Mouse (Mus musculus) CH12.LX (cell line): ENCODE results near the gene Timm29. TPM values are rescaled to one million over a fixed set of nuclear protein-coding genes. Genes with fewer than 3 reads are reported as not detected.
"Not testable (repeated sequence)": the region's sequence is repeated elsewhere in the genome, so short reads cannot be mapped to it uniquely, and the experiment has no call there.

Experiments used
- DNase-seq: peaks from one replicate; pipeline ENCODE4 v3.0.0-alpha.2; 2013; ENCODE audit errors: extremely low read depth
- H3K27ac ChIP-seq: 2 replicates; pipeline ENCODE4 v1.5.1; 2012; ENCODE audit warnings: low read depth, mild to moderate bottlenecking, control low read depth, moderate library complexity; ENCODE audit not compliant: insufficient read depth
- H3K27me3 ChIP-seq: replicated peaks from 2 replicates; pipeline ENCODE3; 2012; ENCODE audit warnings: inconsistent platforms
- H3K36me3 ChIP-seq, 2 experiments: replicated peaks in 1 of 2; 2 replicates each; pipeline versions ENCODE3 to v1.6.1; 2012; ENCODE audit warnings: inconsistent platforms in 1 of 2, low read length in 1 of 2, mild to moderate bottlenecking in 1 of 2, mixed read lengths in 1 of 2, moderate library complexity in 1 of 2; ENCODE audit not compliant: control insufficient read depth in 1 of 2, insufficient read depth in 1 of 2
- H3K4me1 ChIP-seq, 2 experiments: 2 replicates each; pipeline ENCODE4 v1.6.1; 2012; ENCODE audit warnings: inconsistent platforms in 1 of 2, moderate library complexity in 1 of 2; ENCODE audit not compliant: insufficient read depth in 2 of 2, control insufficient read depth in 1 of 2
- H3K4me2 ChIP-seq: 2 replicates; pipeline ENCODE4 v1.6.1; 2012; ENCODE audit warnings: low read depth, mild to moderate bottlenecking, control low read depth; ENCODE audit not compliant: poor library complexity, insufficient read depth, severe bottlenecking
- H3K4me3 ChIP-seq, 3 experiments: fragments of 150-350 bp in 1 of 3; sonication (generic) in 1 of 3; replicated peaks in 1 of 3; 2 replicates each; pipeline versions ENCODE3 to v1.5.1; 2011 to 2012; ENCODE audit warnings: low read depth in 2 of 3, low read length in 2 of 3, mild to moderate bottlenecking in 2 of 3, moderate library complexity in 2 of 3, control low read depth in 1 of 3, improper control_type of control experiment in 1 of 3, inconsistent platforms in 1 of 3, mixed read lengths in 1 of 3; ENCODE audit not compliant: poor library complexity in 1 of 3
- H3K79me2 ChIP-seq: replicated peaks from 2 replicates; pipeline ENCODE4 v1.6.1; 2012; ENCODE audit warnings: mild to moderate bottlenecking, moderate library complexity; ENCODE audit not compliant: control insufficient read depth, poor library complexity, insufficient read depth, severe bottlenecking; ENCODE audit errors: extremely low read depth
- H3K9ac ChIP-seq: 2 replicates; pipeline ENCODE4 v1.6.1; 2012; ENCODE audit warnings: low read depth, mild to moderate bottlenecking, control low read depth, moderate library complexity; ENCODE audit not compliant: insufficient read depth
- H3K9me3 ChIP-seq: replicated peaks from 2 replicates; pipeline ENCODE3; 2012; ENCODE audit warnings: low read length, inconsistent platforms, mixed read lengths
- CHD2 ChIP-seq: IDR thresholded peaks from 2 replicates; pipeline ENCODE4 v1.6.1; 2011; ENCODE audit warnings: low read length, improper control_type of control experiment
- EP300 ChIP-seq: IDR thresholded peaks from 2 replicates; pipeline ENCODE4 v1.6.1; 2011; ENCODE audit warnings: low read length, improper control_type of control experiment
- ETS1 ChIP-seq: conservative IDR thresholded peaks from 2 replicates; pipeline ENCODE4 v1.6.1; 2012; ENCODE audit warnings: low read depth, mild to moderate bottlenecking, inconsistent platforms, low read length, improper control_type of control experiment, moderate library complexity
- HCFC1 ChIP-seq: IDR thresholded peaks from 2 replicates; pipeline ENCODE4 v1.6.1; 2012; ENCODE audit warnings: low read depth, mild to moderate bottlenecking, inconsistent platforms, low read length, improper control_type of control experiment
- KAT2A ChIP-seq: IDR thresholded peaks from 2 replicates; pipeline ENCODE4 v1.6.1; 2012; ENCODE audit warnings: low read length, improper control_type of control experiment, inconsistent platforms; ENCODE audit not compliant: insufficient replicate concordance
- MAX ChIP-seq: IDR thresholded peaks from 2 replicates; pipeline ENCODE4 v1.6.1; 2011; ENCODE audit warnings: low read length, improper control_type of control experiment
- PAX5 ChIP-seq: IDR thresholded peaks from 2 replicates; pipeline ENCODE4 v1.6.1; 2012; ENCODE audit warnings: low read length, inconsistent platforms, mixed read lengths
- RAD21 ChIP-seq: IDR thresholded peaks from 2 replicates; pipeline ENCODE4 v1.6.1; 2011; ENCODE audit warnings: low read depth, mild to moderate bottlenecking, low read length, improper control_type of control experiment, moderate library complexity
- TCF12 ChIP-seq: IDR thresholded peaks from 2 replicates; pipeline ENCODE4 v1.6.1; 2014; ENCODE audit warnings: low read depth, mild to moderate bottlenecking, inconsistent platforms, low read length, improper control_type of control experiment
- UBTF ChIP-seq: IDR thresholded peaks from 2 replicates; pipeline ENCODE4 v1.6.1; 2012; ENCODE audit warnings: low read depth, mild to moderate bottlenecking, inconsistent platforms, low read length, improper control_type of control experiment, moderate library complexity
- USF1 ChIP-seq: IDR thresholded peaks from 2 replicates; pipeline ENCODE4 v1.6.1; 2014; ENCODE audit warnings: low read depth, mild to moderate bottlenecking, inconsistent platforms, low read length, improper control_type of control experiment
- USF2 ChIP-seq: conservative IDR thresholded peaks from 2 replicates; pipeline ENCODE4 v1.6.1; 2011; ENCODE audit warnings: low read depth, low read length, improper control_type of control experiment
- dilution Hi-C: fragments of 300-500 bp; cut with MboI; formaldehyde crosslinking; loops from 2 replicates; pipeline ENCODE4 v1.14.3; 2020; ENCODE audit warnings: low sequenced_read_pairs; ENCODE audit not compliant: extremely low pct_unique_long_range_greater_than_20kb, extremely low pct_ligation_motif_present
- in situ Hi-C: fragments of 300-500 bp; cut with MboI; formaldehyde crosslinking; loops from 3 replicates; pipeline ENCODE4 v1.14.3; 2019; ENCODE audit warnings: low sequenced_read_pairs, low pct_ligation_motif_present, low pct_unique_long_range_greater_than_20kb, mixed read lengths
- polyA plus RNA-seq: library from polyadenylated mRNA; unstranded; fragments of >175 nt; gene quantifications from 2 replicates; pipeline ENCODE4 v1.2.1, GENCODE M21; 2012; ENCODE audit warnings: low read depth; ENCODE audit not compliant: insufficient read length
- total RNA-seq, 2 experiments: library from RNA; depleted of rRNA; stranded (reverse); fragments of 300-350 nt in 1 of 2; fragments of >200 nt in 1 of 2; gene quantifications; 2 replicates each; pipeline ENCODE4 v1.2.3; 2012 to 2014

Gene Timm29
- total and polyA plus RNA-seq, 3 experiments, result 12.0 to 34.6 (median 19.5) TPM

DNA sequence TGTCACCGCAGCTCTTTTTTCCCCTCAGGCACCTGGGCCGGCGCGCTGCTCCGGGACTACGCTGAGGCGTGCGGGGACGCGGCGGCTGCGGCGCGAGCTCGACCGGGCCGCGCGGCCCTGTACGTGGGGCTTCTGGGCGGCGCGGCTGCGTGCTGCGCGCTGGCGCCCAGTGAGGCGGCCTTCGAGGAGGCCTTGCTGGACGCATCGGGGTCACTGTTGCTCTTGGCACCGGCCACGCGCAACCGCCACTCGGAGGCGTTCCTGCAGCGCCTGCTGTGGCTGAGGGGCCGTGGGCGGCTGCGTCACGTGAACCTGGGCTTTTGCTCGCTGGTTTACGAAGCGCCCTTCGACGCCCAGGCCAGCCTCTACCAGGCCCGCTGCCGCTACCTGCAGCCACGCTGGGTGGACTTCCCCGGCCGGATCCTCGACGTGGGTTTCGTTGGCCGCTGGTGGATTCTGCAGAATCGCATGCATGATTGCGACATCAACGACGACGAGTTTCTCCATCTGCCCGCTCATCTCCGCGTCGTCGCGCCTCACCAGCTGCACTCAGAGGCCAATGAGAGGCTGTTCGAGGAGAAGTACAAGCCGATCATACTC, 700 bp downstream of the Timm29 start:
- dilution Hi-C loops, result no loop called here
- in situ Hi-C loops, result loop anchor here (5.0 kb wide), 1 partner anchor 46 kb away; the partner anchor contains the start of gene Carm1
- Histone ChIP-seq H3K4me3 (peak overlapping the region; percentile 89 to 99 (median 97)), H3K4me1 (peaks cover 12 to 61% of the 10 kb centered on the region in 2 experiments), H3K9ac (peak overlapping the region; percentile 68), H3K4me2 (peak overlapping the region; percentile 80), H3K9me3 (no peaks in the 10 kb centered on the region), H3K79me2 (peaks cover 18% of the 10 kb centered on the region), H3K36me3 (peaks cover 19 to 51% of the 10 kb centered on the region in 2 experiments), H3K27ac (peak overlapping the region; percentile 39), H3K27me3 (no peaks in the 10 kb centered on the region)
- peak; percentile 78 for TF ChIP-seq UBTF
- TF ChIP-seq KAT2A, result no peak
- DNase-seq, result no peak

DNA sequence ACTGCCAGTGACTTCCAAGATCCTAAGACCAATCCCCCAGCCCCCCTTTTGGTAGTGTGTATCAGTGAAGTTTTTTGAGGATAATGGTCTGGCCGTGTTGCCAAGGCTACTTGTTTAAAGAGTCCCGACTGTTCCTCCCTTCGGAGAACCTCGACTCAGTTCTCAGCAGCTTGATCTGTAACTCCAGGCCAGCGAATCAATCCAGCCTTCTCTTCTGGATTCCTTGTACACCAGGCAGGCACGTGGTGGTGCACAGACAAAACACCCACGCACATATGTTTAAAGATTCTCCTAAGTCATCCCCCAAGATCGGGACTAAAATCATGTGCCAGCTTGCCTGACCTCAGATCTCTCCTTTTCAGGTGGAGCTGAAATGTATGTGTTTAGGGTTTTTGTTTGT, 1.8 kb downstream of the Timm29 start:
- in situ Hi-C loops, result loop anchor here (5.0 kb wide), 1 partner anchor 47 kb away; the partner anchor contains the start of gene Carm1
- Histone ChIP-seq H3K4me1 (peaks cover 12 to 49% of the 10 kb centered on the region in 2 experiments), H3K9ac (peak overlapping the region; percentile 68; the same call in 1 of the 2 replicates), H3K36me3 (peaks cover 9 to 41% of the 10 kb centered on the region in 2 experiments), H3K4me2 (peak overlapping the region; percentile 65; the same call in 1 of the 2 replicates), H3K79me2 (peaks cover 18% of the 10 kb centered on the region)
- H3K27ac ChIP-seq, H3K4me3 ChIP-seq, DNase-seq, H3K27me3 ChIP-seq, H3K9me3 ChIP-seq, dilution Hi-C loops: not testable (repeated sequence)

DNA sequence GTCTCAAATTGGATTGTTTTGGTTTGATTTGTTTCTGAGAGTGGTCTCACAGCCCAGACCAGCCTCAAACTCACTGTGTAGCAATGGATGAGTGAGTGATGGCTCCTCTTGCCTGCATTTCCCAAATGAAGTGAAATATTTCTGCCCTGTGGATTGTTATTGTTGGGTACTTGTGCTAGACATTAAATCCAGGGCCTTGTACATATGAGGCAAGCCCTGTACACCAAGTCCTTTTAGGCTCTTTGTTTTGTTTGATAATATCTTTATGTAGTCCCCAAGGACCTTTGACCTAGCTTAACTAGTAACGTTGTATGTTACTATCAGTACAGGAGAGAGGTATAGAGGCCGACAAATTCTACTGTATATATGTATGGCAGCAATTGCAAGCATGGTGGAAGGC, 2.3 kb downstream of the Timm29 start:
- Histone ChIP-seq H3K36me3 (peaks cover 5 to 40% of the 10 kb centered on the region in 2 experiments), H3K27me3 (no peaks in the 10 kb centered on the region), H3K4me3 (no peak overlapping the region), H3K4me1 (peaks cover 12 to 44% of the 10 kb centered on the region in 2 experiments), H3K27ac (no peak overlapping the region), H3K4me2 (no peak overlapping the region), H3K79me2 (peaks cover 18% of the 10 kb centered on the region), H3K9ac (no peak overlapping the region; the same call in 1 of the 2 replicates), H3K9me3 (no peaks in the 10 kb centered on the region)
- in situ Hi-C loops (loop anchor here (5.0 kb wide), 1 partner anchor 48 kb away; the partner anchor contains the start of gene Carm1), dilution Hi-C loops (no loop called here)
- DNase-seq, result no peak
- TF ChIP-seq PAX5 (no peak), RAD21 (no peak), CHD2 (no peak), USF1 (no peak), ETS1 (no peak), EP300 (no peak), UBTF (no peak), MAX (no peak), USF2 (no peak), KAT2A (no peak), HCFC1 (no peak), TCF12 (no peak)
